Mouse (Mus musculus): ENCODE data around the gene 1700029I15Rik. TPM values are rescaled to one million over a fixed set of nuclear protein-coding genes. Genes with fewer than 3 reads are reported as not detected.

1700029I15Rik gene
- polyA plus RNA-seq, 1 experiment from 2014 or later: 6.4 TPM

DNA sequence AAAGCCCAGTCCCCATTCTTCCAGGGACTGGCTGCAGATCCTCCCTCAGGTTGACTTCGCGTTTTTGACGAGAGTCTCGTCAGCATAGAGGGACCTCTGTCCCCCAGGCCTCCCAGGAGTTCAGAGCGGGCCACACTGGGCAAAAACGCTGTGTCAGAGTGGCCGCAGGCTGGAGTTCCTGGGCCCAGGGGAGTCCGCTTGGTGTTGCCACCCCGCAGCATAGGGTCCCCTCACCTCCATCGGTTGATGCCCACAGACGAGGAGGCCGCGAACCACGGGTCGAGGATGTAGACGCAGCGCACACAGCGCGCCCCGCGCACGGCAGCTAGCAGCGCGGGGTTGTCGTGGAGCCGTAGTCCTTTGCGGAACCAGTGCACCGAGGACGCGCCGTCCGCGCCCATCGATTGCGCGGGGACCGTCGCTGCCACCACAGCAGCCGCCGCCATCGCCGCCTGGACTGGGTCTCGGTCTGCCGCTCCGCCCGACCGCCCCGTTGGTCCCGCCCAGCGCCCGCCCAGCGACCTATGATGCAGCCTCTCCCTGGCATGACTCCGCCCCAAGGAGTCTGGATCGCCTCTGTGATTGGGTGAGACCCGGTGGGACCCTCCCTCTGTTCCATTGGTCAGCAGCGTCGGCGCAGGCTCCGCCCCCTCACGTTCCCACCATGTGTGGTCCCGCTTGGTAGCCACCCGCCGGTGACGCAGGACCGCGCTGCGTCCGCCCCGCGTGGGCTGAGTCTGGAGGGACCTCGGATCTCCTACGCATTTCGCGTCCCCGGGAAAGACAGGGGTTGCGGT is 51.4 kb downstream of the 1700029I15Rik start, which contains the start of gene Cry2:
Cry2 (minus strand) TSS at position 466 of the 797 bp plus-strand sequence.
- WGBS: under 1% methylated on average over 76 of the region's 76 CpGs
- Histone ChIP-seq H3K4me1 (replicated peaks) (peaks cover 59% of the 10 kb centered on the region), H3K9me3 (no peaks in the 10 kb centered on the region), H3K4me2 (peak within 1 kb of the TSS; percentile 73), H3K4me3 (peak within 1 kb of the TSS; percentile 73), H3K36me3 (no peaks in the 10 kb centered on the region), H3K27ac (replicated peaks) (peak within 1 kb of the TSS; percentile 88), H3K27me3 (peaks cover 6% of the 10 kb centered on the region; the same call in 1 of the 2 replicates), H3K9ac (peak within 1 kb of the TSS; percentile 82)
- peak; percentile 97 for ATAC-seq (ENCODE audit: low read depth)

DNA sequence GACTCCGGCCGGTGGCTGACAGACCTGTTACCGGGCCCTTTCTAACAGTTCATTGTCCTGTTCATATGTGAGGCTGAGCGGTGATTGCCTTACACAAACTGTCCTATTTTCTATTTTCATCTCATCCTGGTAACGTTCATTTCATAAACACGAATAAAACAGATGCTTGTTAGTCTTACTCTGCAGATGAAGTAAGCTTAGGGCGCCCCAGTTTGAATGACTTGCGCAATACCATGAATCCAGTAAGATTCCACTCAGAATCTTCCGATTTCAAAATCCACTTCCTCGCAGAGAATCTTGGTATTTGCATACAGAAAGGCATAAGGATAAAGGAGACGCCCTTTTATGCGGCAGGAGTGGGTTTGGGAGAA is 52.0 kb downstream of the 1700029I15Rik start:
- Histone ChIP-seq H3K4me1 (replicated peaks) (peaks cover 53% of the 10 kb centered on the region), H3K4me2 (peak overlapping the region; percentile 73), H3K4me3 (peak overlapping the region; percentile 73), H3K9ac (peak overlapping the region; percentile 65), H3K9me3 (no peaks in the 10 kb centered on the region), H3K27ac (replicated peaks) (peak overlapping the region; percentile 67), H3K27me3 (peaks cover 6% of the 10 kb centered on the region; the same call in 1 of the 2 replicates), H3K36me3 (no peaks in the 10 kb centered on the region)
- no peak for ATAC-seq (ENCODE audit: low read depth)
- 7% methylated on average over 12 of the region's 12 CpGs for WGBS

DNA sequence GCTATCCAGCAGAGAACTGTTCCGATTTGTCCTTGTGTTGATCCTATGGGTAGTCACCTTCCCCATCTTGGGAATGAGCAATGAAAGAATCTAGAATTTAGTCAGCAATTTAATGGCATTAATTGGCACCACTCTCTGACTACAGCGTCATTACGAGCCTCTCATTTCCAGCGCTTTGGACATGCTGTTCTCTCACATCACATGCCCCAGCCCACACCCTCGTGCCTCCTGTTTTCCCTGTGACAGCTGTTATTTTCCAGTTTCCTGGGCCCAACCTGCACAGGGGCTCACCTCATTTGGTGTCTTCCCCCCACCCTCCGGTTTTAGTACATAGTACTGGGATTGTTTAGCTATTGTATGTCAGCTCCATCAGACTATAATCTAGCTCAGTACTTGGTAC is 52.7 kb downstream of the 1700029I15Rik start:
- Histone ChIP-seq H3K9ac (peak overlapping the region; percentile 65), H3K27me3 (peaks cover 6% of the 10 kb centered on the region; the same call in 1 of the 2 replicates), H3K4me3 (peak overlapping the region; percentile 73; the same call in 1 of the 2 replicates), H3K4me1 (replicated peaks) (peaks cover 47% of the 10 kb centered on the region), H3K9me3 (no peaks in the 10 kb centered on the region), H3K36me3 (no peaks in the 10 kb centered on the region), H3K27ac (replicated peaks) (no peak overlapping the region), H3K4me2 (peak overlapping the region; percentile 73)
- WGBS: 50% methylated on average over 6 of the region's 6 CpGs
- ATAC-seq (ENCODE audit: low read depth): no peak

Small RNA genes lying within 50 kb of the gene (microRNA-seq; reads per million reads assigned to microRNA genes)
- not detected for gene Mir7000

Other genes with a start within 250 kb of the 1700029I15Rik start
- gene Pex16, start 7.9 kb upstream of the 1700029I15Rik start, polyA plus RNA-seq (2015; fragmentation: Nextera tagmentation; extraction: Ambion mirVana): 31.6 and 35.0 TPM in 2 replicates
- 0.74 and 1.4 TPM in 2 replicates for gene Large2, start 7.7 kb upstream of the 1700029I15Rik start, polyA plus RNA-seq (2015; fragmentation: Nextera tagmentation; extraction: Ambion mirVana)
- 138 and 152 TPM in 2 replicates for gene Mapk8ip1, start 18.7 kb downstream of the 1700029I15Rik start, polyA plus RNA-seq (2015; fragmentation: Nextera tagmentation; extraction: Ambion mirVana)
- gene Cry2, start 51.5 kb downstream of the 1700029I15Rik start, polyA plus RNA-seq (2015; fragmentation: Nextera tagmentation; extraction: Ambion mirVana): 35.9 and 37.7 TPM in 2 replicates
- gene Slc35c1, start 78.0 kb downstream of the 1700029I15Rik start, polyA plus RNA-seq (2015; fragmentation: Nextera tagmentation; extraction: Ambion mirVana): 12.3 and 13.1 TPM in 2 replicates
- 9.2 and 10.4 TPM in 2 replicates for gene Chst1, start 217.2 kb downstream of the 1700029I15Rik start, polyA plus RNA-seq (2015; fragmentation: Nextera tagmentation; extraction: Ambion mirVana)